Mouse (Mus musculus): ENCODE data around the gene Snrpc. TPM values are rescaled to one million over a fixed set of nuclear protein-coding genes. Genes with fewer than 3 reads are reported as not detected.
A peak's percentile ranks its signal among the peaks of the same experiment; 100 is the strongest.

Snrpc gene
- polyA plus RNA-seq, 1 experiment from 2014 or later: 247 TPM

DNA sequence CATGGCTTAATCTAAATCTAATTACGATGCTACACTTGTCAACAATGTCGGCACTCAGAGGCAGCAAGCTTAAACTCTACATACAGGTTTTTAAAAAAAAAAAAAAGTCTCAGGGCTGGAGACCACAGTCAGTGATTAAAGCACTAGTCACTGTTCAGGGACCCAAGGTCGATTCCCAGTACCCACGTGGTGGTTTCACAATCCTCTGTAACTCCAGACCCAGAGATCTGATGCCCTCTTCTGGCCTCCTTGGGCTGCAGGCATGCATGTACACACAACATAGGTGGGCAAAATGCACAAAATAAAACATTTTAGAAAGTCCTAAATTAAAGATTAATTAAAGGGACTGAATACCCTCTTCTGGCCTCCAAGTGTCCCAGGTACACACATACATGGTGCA lies 34.2 kb upstream of the Snrpc start:
- no peaks in the 10 kb centered on the region for H3K9me3 ChIP-seq
- H3K27ac ChIP-seq: no peak overlapping the region
- H3K36me3 ChIP-seq: no peaks in the 10 kb centered on the region
- no peak overlapping the region for H3K4me3 ChIP-seq (replicated peaks)
- 67% methylated on average over 4 of the region's 4 CpGs for WGBS
- H3K9ac ChIP-seq: no peak overlapping the region
- H3K4me1 ChIP-seq: peaks cover 26% of the 10 kb centered on the region
- ATAC-seq (ENCODE audit: insufficient read depth, low FRiP score, low read depth): no peak
- H3K4me2 ChIP-seq: no peak overlapping the region
- no peaks in the 10 kb centered on the region for H3K27me3 ChIP-seq (replicated peaks)

DNA sequence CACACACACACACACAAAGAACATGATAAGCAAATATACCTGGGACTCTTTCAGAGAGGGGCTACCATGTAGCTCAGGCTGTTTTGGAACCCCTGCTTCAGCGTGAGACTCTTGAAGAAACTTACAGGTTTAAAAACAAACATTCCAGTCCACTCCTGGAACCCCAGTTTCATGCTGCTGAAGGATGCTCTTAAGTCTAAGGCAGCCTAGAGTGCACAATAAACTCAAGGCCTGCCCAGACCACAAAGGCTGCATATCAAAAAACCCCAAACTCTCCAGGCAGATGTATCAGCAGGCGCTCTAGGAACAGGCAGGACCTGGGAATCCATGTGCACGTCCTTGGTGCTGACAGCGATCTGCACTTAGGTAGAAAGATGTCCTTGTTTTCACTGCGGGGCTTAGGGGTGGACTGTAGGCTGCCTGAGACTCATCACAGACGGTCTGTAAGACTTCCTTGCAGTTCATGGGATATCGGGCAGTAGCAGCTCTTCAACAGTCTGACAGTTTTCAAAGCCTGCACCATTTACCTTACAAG lies 33.7 kb upstream of the Snrpc start:
- no peak for ATAC-seq (ENCODE audit: insufficient read depth, low FRiP score, low read depth)
- H3K27ac ChIP-seq: no peak overlapping the region
- H3K9me3 ChIP-seq: no peaks in the 10 kb centered on the region
- H3K27me3 ChIP-seq (replicated peaks): no peaks in the 10 kb centered on the region
- WGBS: 77% methylated on average over 7 of the region's 7 CpGs
- no peak overlapping the region for H3K9ac ChIP-seq
- no peaks in the 10 kb centered on the region for H3K36me3 ChIP-seq
- peaks cover 21% of the 10 kb centered on the region for H3K4me1 ChIP-seq
- H3K4me3 ChIP-seq (replicated peaks): no peak overlapping the region
- no peak overlapping the region for H3K4me2 ChIP-seq

DNA sequence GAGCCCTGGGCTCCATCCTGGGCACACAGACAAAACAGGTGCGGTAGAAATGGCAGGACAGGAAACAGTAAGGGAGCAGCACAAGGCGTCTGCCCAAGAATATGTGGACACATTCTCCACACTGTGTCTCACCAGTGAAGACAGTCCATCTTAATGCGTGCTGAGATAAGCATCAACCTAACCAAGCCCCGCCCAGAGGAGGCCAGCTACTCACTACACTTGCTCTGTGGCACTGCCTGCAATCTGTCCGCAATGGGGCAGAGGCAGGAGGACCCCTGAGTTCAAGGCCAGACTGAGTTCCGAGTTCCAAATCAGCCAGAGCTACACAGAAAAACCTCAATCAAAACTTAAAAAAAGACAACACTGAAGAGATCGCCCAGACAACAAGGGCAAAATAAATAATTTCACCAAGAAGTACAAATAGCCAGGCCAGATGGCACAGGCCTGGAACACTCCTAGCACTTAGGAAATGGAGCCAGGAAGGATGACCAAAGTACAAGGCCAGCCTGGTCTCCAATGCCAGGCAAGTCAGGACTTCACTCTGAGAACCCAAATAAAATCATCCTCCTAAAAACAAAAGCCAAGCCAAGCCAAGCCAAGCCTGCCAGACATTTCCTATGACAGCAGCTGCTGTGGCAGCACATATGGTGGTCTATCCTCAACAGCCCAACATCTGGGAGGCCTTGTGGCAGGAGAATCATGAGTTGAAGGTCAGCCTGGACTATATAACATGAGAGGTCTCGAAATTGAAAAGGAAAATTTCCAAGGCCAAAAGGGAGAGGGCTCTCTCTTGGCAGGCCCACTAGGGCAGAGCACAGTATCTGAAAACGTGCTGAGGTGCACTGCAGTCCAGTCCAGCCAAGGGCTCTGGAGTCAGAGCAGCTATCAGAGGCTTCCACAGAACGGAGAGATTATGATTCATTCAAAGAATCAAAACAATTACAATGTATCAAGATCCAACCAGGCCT lies 32.9 kb upstream of the Snrpc start:
- Histone ChIP-seq H3K36me3 (no peaks in the 10 kb centered on the region), H3K27me3 (replicated peaks) (no peaks in the 10 kb centered on the region), H3K9me3 (no peaks in the 10 kb centered on the region), H3K4me1 (peaks cover 14% of the 10 kb centered on the region), H3K27ac (no peak overlapping the region), H3K9ac (no peak overlapping the region), H3K4me3 (replicated peaks) (no peak overlapping the region), H3K4me2 (no peak overlapping the region)
- ATAC-seq (ENCODE audit: insufficient read depth, low FRiP score, low read depth): no peak
- 77% methylated on average over 10 of the region's 10 CpGs for WGBS

DNA sequence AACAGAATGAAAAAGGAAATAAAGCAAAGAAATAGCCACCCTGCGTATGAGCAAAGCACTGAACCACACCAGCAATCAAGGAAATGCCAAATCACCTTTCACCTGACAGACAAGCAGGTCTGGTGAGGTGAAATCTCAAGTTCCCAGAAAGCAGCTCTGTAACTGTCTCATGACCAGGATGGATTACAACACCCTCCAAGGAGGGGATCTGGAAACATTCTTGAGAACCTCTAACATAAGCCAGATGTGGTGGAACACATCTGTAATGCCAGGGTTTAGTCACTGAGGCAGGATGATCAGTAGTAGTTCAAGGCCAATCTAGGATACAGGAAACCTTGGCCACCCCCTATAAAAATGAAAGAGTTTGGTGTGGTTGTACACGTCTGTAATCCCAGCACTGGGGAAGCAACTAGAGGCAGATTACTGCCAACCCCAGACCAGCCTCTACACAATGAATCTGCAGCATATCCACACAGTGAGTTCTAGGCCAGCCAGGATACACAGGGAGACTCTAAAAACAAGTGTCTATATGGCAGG lies 30.3 kb upstream of the Snrpc start:
- no peak overlapping the region for H3K4me3 ChIP-seq (replicated peaks)
- WGBS: 41% methylated on average over 2 of the region's 2 CpGs
- no peak overlapping the region for H3K27ac ChIP-seq
- H3K27me3 ChIP-seq (replicated peaks): no peaks in the 10 kb centered on the region
- no peak overlapping the region for H3K4me2 ChIP-seq
- ATAC-seq (ENCODE audit: insufficient read depth, low FRiP score, low read depth): no peak
- no peak overlapping the region for H3K9ac ChIP-seq
- peaks cover 13% of the 10 kb centered on the region; the same call in 1 of the 2 replicates for H3K4me1 ChIP-seq
- H3K9me3 ChIP-seq: no peaks in the 10 kb centered on the region
- no peaks in the 10 kb centered on the region for H3K36me3 ChIP-seq

DNA sequence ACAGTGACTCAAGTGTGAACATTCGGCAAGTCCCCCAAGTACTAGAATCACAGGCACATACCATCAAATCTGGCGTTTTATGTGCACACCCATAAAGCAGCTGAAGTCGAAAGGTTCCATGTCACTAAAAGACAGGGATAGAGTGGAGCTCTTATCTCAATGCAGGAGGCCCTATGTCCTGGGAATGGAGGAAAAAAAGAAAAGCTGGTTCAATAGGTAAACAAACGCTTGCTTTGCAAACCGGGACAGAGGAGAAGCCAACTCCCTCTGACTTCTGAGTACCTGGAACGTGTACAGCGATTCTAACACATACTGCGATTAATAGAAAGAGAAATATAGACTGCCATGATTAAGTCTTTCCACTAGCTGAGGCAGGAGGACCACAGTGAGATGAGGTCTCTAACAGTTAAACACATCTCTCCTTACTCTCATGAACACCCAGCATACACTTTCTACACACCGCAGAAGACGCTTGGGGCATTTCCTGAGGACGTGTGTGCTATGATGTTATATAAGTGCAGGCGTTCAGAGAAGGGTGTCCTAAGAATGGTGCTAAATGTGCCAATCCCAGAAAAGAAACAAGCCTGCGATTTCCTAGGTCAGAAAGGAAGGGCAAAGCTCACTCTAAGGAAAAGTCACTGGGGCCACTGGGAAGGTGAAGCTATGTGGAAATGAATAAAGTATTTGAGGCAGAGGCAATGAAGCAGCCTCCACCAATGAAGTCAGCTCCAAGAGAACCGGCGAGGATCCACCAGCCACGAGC lies 27.2 kb upstream of the Snrpc start:
- Histone ChIP-seq H3K27ac (peak overlapping the region; percentile 54), H3K9me3 (no peaks in the 10 kb centered on the region), H3K4me3 (replicated peaks) (no peak overlapping the region), H3K27me3 (replicated peaks) (no peaks in the 10 kb centered on the region), H3K4me2 (peak overlapping the region; percentile 11; the same call in 1 of the 2 replicates), H3K9ac (no peak overlapping the region), H3K36me3 (no peaks in the 10 kb centered on the region), H3K4me1 (peaks cover 6% of the 10 kb centered on the region; the same call in 1 of the 2 replicates)
- ATAC-seq (ENCODE audit: insufficient read depth, low FRiP score, low read depth): peak; percentile 56; the same call in 1 of the 2 replicates
- WGBS: 67% methylated on average over 16 of the region's 16 CpGs

DNA sequence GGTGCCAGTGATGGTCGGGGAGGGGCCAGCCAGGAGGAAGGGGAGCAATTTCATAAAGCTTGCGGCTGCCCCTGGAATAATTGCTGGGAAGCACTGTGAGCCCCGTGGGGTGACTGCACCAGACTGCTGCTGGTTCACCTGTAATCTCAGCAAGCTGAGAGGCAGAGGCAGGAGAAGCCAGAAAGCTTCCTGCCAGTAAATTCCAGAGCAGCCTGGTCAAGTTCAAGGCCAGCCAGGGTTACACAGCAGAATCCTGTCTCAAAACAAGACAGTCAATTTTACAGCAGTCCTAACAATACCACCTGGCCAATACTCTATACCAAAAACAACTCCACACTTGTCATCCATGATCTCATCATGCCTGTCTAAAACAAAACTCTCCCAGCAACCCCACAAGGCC lies 26.0 kb upstream of the Snrpc start:
- Histone ChIP-seq H3K4me1 (peaks cover 8% of the 10 kb centered on the region; the same call in 1 of the 2 replicates), H3K27ac (peak overlapping the region; percentile 54; the same call in 1 of the 2 replicates), H3K4me2 (no peak overlapping the region), H3K27me3 (replicated peaks) (no peaks in the 10 kb centered on the region), H3K36me3 (no peaks in the 10 kb centered on the region), H3K9ac (no peak overlapping the region), H3K4me3 (replicated peaks) (no peak overlapping the region), H3K9me3 (no peaks in the 10 kb centered on the region)
- no peak for ATAC-seq (ENCODE audit: insufficient read depth, low FRiP score, low read depth)
- WGBS: 69% methylated on average over 3 of the region's 3 CpGs

DNA sequence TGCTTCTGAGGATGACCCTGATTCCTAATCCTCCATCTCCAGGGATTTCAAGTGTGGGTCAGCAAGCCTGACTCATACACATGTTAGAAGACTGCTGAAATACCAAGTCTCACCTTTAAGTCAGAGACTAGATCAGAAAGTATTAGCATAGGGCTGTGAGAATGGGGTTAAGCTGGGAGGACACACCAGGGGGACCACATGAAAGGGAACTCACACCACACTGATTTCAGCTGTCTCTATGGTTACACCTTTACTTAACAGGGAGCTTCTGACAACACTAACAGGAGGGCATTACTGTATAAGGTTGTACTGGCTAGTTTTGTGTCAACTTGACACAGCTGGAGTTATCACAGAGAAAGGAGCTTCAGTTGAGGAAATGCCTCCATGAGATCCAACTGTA lies 23.3 kb upstream of the Snrpc start:
- Histone ChIP-seq H3K27me3 (replicated peaks) (no peaks in the 10 kb centered on the region), H3K9ac (no peak overlapping the region), H3K4me1 (peaks cover 19% of the 10 kb centered on the region; the same call in 1 of the 2 replicates), H3K36me3 (no peaks in the 10 kb centered on the region), H3K4me3 (replicated peaks) (no peak overlapping the region), H3K27ac (no peak overlapping the region), H3K9me3 (no peaks in the 10 kb centered on the region), H3K4me2 (no peak overlapping the region)
- no peak for ATAC-seq (ENCODE audit: insufficient read depth, low FRiP score, low read depth)

DNA sequence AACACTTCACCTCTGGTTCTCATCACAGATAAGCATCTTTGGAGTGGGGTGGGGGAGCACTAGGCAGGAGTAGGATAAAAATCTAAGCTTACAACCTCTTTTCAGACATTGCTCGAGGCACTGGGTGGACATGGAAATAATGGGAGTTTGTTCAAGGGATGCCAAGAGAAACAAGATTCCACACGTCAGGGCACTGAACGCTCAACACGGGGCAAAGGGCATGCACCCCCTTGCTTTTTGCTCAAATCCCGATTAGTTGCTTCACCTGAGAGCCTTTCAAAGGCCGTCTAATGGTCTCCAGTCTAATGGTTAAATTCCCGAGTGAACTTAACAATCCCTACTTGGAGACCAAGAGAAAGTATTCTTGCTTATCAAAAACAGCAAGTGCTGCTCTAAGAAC lies 18.9 kb upstream of the Snrpc start:
- no peak for ATAC-seq (ENCODE audit: insufficient read depth, low FRiP score, low read depth)
- WGBS: 10% methylated on average over 7 of the region's 7 CpGs
- Histone ChIP-seq H3K27ac (peak overlapping the region; percentile 87; the same call in 1 of the 2 replicates), H3K9ac (0 out of 2 replicates have a peak overlapping the region, but pooled peaks have one; percentile 96), H3K4me1 (peaks cover 21% of the 10 kb centered on the region), H3K4me2 (peak overlapping the region; percentile 69), H3K27me3 (replicated peaks) (no peaks in the 10 kb centered on the region), H3K9me3 (no peaks in the 10 kb centered on the region), H3K36me3 (no peaks in the 10 kb centered on the region), H3K4me3 (replicated peaks) (peak overlapping the region; percentile 81)

DNA sequence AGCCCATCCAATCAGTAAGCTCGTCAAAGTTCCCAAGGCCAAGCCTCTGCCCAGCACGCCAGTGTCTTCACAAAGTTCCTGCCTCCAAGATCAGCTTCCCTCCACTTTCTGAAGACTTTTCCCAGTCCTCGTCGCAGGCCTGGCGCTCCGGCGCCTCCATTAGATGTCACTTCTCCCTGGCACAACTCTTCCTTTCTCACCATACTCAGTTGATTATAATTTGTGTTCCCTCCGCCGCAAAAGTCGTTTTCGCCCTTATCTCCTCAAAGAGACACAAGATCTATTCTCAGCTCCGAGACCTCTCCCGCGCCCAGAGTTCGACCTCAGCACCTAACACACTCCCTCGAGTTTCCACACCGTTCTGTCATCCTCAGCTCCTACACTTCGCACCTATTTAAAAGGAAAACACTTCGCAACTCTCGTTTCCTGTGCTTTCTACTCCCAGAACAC lies 18.4 kb upstream of the Snrpc start:
- peak overlapping the region; percentile 69 for H3K4me2 ChIP-seq
- H3K9me3 ChIP-seq: no peaks in the 10 kb centered on the region
- peak overlapping the region; percentile 81 for H3K4me3 ChIP-seq (replicated peaks)
- no peaks in the 10 kb centered on the region for H3K27me3 ChIP-seq (replicated peaks)
- peak overlapping the region; percentile 87 for H3K27ac ChIP-seq
- ATAC-seq (ENCODE audit: insufficient read depth, low FRiP score, low read depth): no peak
- H3K36me3 ChIP-seq: no peaks in the 10 kb centered on the region
- H3K9ac ChIP-seq: peak overlapping the region; percentile 96
- H3K4me1 ChIP-seq: peaks cover 21% of the 10 kb centered on the region
- under 1% methylated on average over 20 of the region's 20 CpGs for WGBS

DNA sequence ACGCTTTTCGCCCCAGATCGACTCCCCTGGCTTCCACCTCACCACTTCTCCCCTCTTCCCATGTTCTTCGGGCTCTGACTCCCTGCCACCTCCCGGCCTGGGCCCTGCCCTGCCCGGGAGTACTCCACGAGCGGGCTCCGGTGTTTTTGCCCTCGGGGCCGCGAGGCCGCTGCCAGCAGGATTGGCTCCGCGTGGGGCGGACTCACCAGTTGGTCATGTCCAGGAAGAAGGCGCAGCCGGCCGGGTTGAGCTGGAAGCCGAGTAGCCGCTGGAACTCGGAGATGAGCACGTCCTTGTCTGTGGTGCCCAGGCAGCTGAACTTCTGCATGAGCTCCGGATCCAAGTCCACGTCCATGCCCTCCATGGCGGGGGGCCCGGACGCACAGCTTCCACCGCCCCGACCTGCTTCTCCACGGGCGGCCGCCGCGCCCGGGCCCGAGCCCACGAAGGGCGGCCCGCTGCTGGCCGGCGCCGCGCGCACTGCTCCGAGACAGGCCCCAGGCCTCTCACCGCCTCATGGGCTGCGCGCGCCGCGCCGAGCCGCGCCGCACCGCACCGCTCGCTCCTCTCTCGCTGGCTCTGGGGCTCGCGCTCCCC lies 17.9 kb upstream of the Snrpc start:
- ATAC-seq (ENCODE audit: insufficient read depth, low FRiP score, low read depth): peak; percentile 11; the same call in 1 of the 2 replicates
- WGBS: under 1% methylated on average over 57 of the region's 62 CpGs
- H3K4me1 ChIP-seq: peaks cover 21% of the 10 kb centered on the region

More for the DNA sequence above, 17.9 kb upstream of the Snrpc start:
- Histone ChIP-seq H3K27ac (peak overlapping the region; percentile 87), H3K36me3 (no peaks in the 10 kb centered on the region), H3K9me3 (no peaks in the 10 kb centered on the region), H3K9ac (peak overlapping the region; percentile 96), H3K4me3 (replicated peaks) (peak overlapping the region; percentile 81), H3K27me3 (replicated peaks) (no peaks in the 10 kb centered on the region), H3K4me2 (peak overlapping the region; percentile 69)
